Mouse (Mus musculus): ENCODE measurements around the gene Lman2. TPM values are rescaled to one million over a fixed set of nuclear protein-coding genes. Genes with fewer than 3 reads are reported as not detected.

Lman2 gene
- polyA plus RNA-seq, 1 experiment, result 62.1 TPM

- Histone ChIP-seq H3K36me3 (replicated peaks; ENCODE audit: low read length) (peaks cover 31% of the 10 kb centered on the region), H3K27me3 (replicated peaks) (peaks cover 7% of the 10 kb centered on the region), H3K4me1 (peaks cover 49% of the 10 kb centered on the region), H3K9me3 (no peaks in the 10 kb centered on the region), H3K4me3 (replicated peaks) (no peak overlapping the region)
- TF ChIP-seq FLI1 (IDR thresholded peaks at IDR 0.05; ENCODE audit: low read length), result no peak
- no peak for TF ChIP-seq GATA1 (IDR thresholded peaks at IDR 0.05; ENCODE audit: borderline replicate concordance, low read length)
Measured at GRCm38 (mm10) chr13:55374206-55374924, 11.8 kb upstream of the Lman2 start.

GRCm38 (mm10) chr13:55371740-55372139 is 9.2 kb upstream of the Lman2 start:
- peaks cover 71% of the 10 kb centered on the region for H3K4me1 ChIP-seq
- TF ChIP-seq FLI1 (IDR thresholded peaks at IDR 0.05; ENCODE audit: low read length), result no peak
- TF ChIP-seq GATA1 (IDR thresholded peaks at IDR 0.05; ENCODE audit: borderline replicate concordance, low read length), result no peak
- H3K27me3 ChIP-seq (replicated peaks), result peaks cover 7% of the 10 kb centered on the region
- H3K4me3 ChIP-seq (replicated peaks), result no peak overlapping the region
- H3K9me3 ChIP-seq, result no peaks in the 10 kb centered on the region
- H3K36me3 ChIP-seq (replicated peaks; ENCODE audit: low read length), result peaks cover 11% of the 10 kb centered on the region

- no peaks in the 10 kb centered on the region for H3K9me3 ChIP-seq
- H3K36me3 ChIP-seq (replicated peaks; ENCODE audit: low read length), result peaks cover 11% of the 10 kb centered on the region
- H3K4me1 ChIP-seq, result peaks cover 71% of the 10 kb centered on the region
- H3K27me3 ChIP-seq (replicated peaks), result peaks cover 7% of the 10 kb centered on the region
- TF ChIP-seq GATA1 (IDR thresholded peaks at IDR 0.05; ENCODE audit: borderline replicate concordance, low read length), result no peak
- no peak for TF ChIP-seq FLI1 (IDR thresholded peaks at IDR 0.05; ENCODE audit: low read length)
- H3K4me3 ChIP-seq (replicated peaks), result no peak overlapping the region
Measured at GRCm38 (mm10) chr13:55371007-55371681, 8.6 kb upstream of the Lman2 start.

GRCm38 (mm10) chr13:55370234-55370633 is 7.7 kb upstream of the Lman2 start:
- Histone ChIP-seq H3K4me3 (replicated peaks) (peak overlapping the region; percentile 92), H3K9me3 (no peaks in the 10 kb centered on the region), H3K4me1 (peaks cover 73% of the 10 kb centered on the region), H3K27me3 (replicated peaks) (peaks cover 7% of the 10 kb centered on the region), H3K36me3 (replicated peaks; ENCODE audit: low read length) (peaks cover 11% of the 10 kb centered on the region)
- TF ChIP-seq FLI1 (IDR thresholded peaks at IDR 0.05; ENCODE audit: low read length) (no peak), GATA1 (IDR thresholded peaks at IDR 0.05; ENCODE audit: borderline replicate concordance, low read length) (no peak)

- TF ChIP-seq GATA1 (IDR thresholded peaks at IDR 0.05; ENCODE audit: borderline replicate concordance, low read length), result no peak
- no peak for TF ChIP-seq FLI1 (IDR thresholded peaks at IDR 0.05; ENCODE audit: low read length)
- H3K27me3 ChIP-seq (replicated peaks), result peaks cover 7% of the 10 kb centered on the region
- H3K36me3 ChIP-seq (replicated peaks; ENCODE audit: low read length), result peaks cover 6% of the 10 kb centered on the region
- no peaks in the 10 kb centered on the region for H3K9me3 ChIP-seq
- peaks cover 77% of the 10 kb centered on the region for H3K4me1 ChIP-seq
- peak within 1 kb of the TSS; percentile 92 for H3K4me3 ChIP-seq (replicated peaks)
Measured at GRCm38 (mm10) chr13:55369531-55370114, 7.0 kb upstream of the Lman2 start, which contains the start of gene Rgs14. Gene Rgs14, plus strand, starts transcription at chr13:55369732.

- TF ChIP-seq GATA1 (IDR thresholded peaks at IDR 0.05; ENCODE audit: borderline replicate concordance, low read length) (no peak), FLI1 (IDR thresholded peaks at IDR 0.05; ENCODE audit: low read length) (no peak)
- no peak overlapping the region for H3K4me3 ChIP-seq (replicated peaks)
- peaks cover 69% of the 10 kb centered on the region for H3K4me1 ChIP-seq
- no peaks in the 10 kb centered on the region for H3K9me3 ChIP-seq
- peaks cover 2% of the 10 kb centered on the region for H3K36me3 ChIP-seq (replicated peaks; ENCODE audit: low read length)
- H3K27me3 ChIP-seq (replicated peaks), result peaks cover 2% of the 10 kb centered on the region
Measured at GRCm38 (mm10) chr13:55368401-55368800, 5.8 kb upstream of the Lman2 start.

GRCm38 (mm10) chr13:55361974-55362452 is 570 bp downstream of the Lman2 start:
- TF ChIP-seq GATA1 (IDR thresholded peaks at IDR 0.05; ENCODE audit: borderline replicate concordance, low read length) (no peak), FLI1 (IDR thresholded peaks at IDR 0.05; ENCODE audit: low read length) (no peak)
- Histone ChIP-seq H3K9me3 (no peaks in the 10 kb centered on the region), H3K36me3 (replicated peaks; ENCODE audit: low read length) (peaks cover 45% of the 10 kb centered on the region), H3K4me3 (replicated peaks) (peak overlapping the region; percentile 100), H3K27me3 (replicated peaks) (no peaks in the 10 kb centered on the region), H3K4me1 (peaks cover 62% of the 10 kb centered on the region)

GRCm38 (mm10) chr13:55361145-55361544 is 1.4 kb downstream of the Lman2 start:
- H3K36me3 ChIP-seq (replicated peaks; ENCODE audit: low read length), result peaks cover 53% of the 10 kb centered on the region
- H3K4me3 ChIP-seq (replicated peaks), result peak overlapping the region; percentile 100
- no peaks in the 10 kb centered on the region for H3K9me3 ChIP-seq
- no peaks in the 10 kb centered on the region for H3K27me3 ChIP-seq (replicated peaks)
- TF ChIP-seq GATA1 (IDR thresholded peaks at IDR 0.05; ENCODE audit: borderline replicate concordance, low read length) (no peak), FLI1 (IDR thresholded peaks at IDR 0.05; ENCODE audit: low read length) (no peak)
- H3K4me1 ChIP-seq, result peaks cover 66% of the 10 kb centered on the region

- no peak for TF ChIP-seq FLI1 (IDR thresholded peaks at IDR 0.05; ENCODE audit: low read length)
- TF ChIP-seq GATA1 (IDR thresholded peaks at IDR 0.05; ENCODE audit: borderline replicate concordance, low read length), result no peak
- H3K4me1 ChIP-seq, result peaks cover 52% of the 10 kb centered on the region
- no peak overlapping the region for H3K4me3 ChIP-seq (replicated peaks)
- no peaks in the 10 kb centered on the region for H3K9me3 ChIP-seq
- no peaks in the 10 kb centered on the region for H3K27me3 ChIP-seq (replicated peaks)
- peaks cover 90% of the 10 kb centered on the region for H3K36me3 ChIP-seq (replicated peaks; ENCODE audit: low read length)
Measured at GRCm38 (mm10) chr13:55346745-55347144, 15.8 kb downstream of the Lman2 start.
